Mouse (Mus musculus): ENCODE data around the gene Fkbp9.

Gene Fkbp9

GRCm38 (mm10) chr6:56906121-56906846 is 74.4 kb downstream of the Fkbp9 start:
- no peak for DNase-seq (ENCODE audit: low spot score)

- no peak for DNase-seq (ENCODE audit: low spot score)
Observed at GRCm38 (mm10) chr6:56907973-56908372, 76.1 kb downstream of the Fkbp9 start.

GRCm38 (mm10) chr6:56908397-56908796 is 76.5 kb downstream of the Fkbp9 start:
- DNase-seq (ENCODE audit: low spot score): no peak

- DNase-seq (ENCODE audit: low spot score): no peak
Observed at GRCm38 (mm10) chr6:56908912-56909311, 77.1 kb downstream of the Fkbp9 start.

- DNase-seq (ENCODE audit: low spot score): peak; percentile 74
Observed at GRCm38 (mm10) chr6:56910910-56911309, 79.1 kb downstream of the Fkbp9 start.

- no peak for DNase-seq (ENCODE audit: low spot score)
Observed at GRCm38 (mm10) chr6:56913092-56913858, 81.4 kb downstream of the Fkbp9 start.

GRCm38 (mm10) chr6:56916279-56916678 is 84.4 kb downstream of the Fkbp9 start:
- DNase-seq (ENCODE audit: low spot score): no peak

- peak; percentile 84 for DNase-seq (ENCODE audit: low spot score)
Observed at GRCm38 (mm10) chr6:56917578-56918368, 85.9 kb downstream of the Fkbp9 start.

- no peak for DNase-seq (ENCODE audit: low spot score)
Observed at GRCm38 (mm10) chr6:56919330-56920044, 87.6 kb downstream of the Fkbp9 start.

GRCm38 (mm10) chr6:56920222-56921092 is 88.6 kb downstream of the Fkbp9 start:
- DNase-seq (ENCODE audit: low spot score): peak; percentile 85

- no peak for DNase-seq (ENCODE audit: low spot score)
Observed at GRCm38 (mm10) chr6:56923331-56923725, 91.5 kb downstream of the Fkbp9 start.

- DNase-seq (ENCODE audit: low spot score): peak; percentile 97
Observed at GRCm38 (mm10) chr6:56923726-56924707, 92.2 kb downstream of the Fkbp9 start, which contains the start of the genes Nt5c3 and Vmn1r4. TSS of gene Nt5c3 (minus strand) at chr6:56923932. TSS of gene Vmn1r4 (plus strand) at chr6:56924015.
